Comparison of ENCODE assay signal across 23 mouse cellular contexts in the genomic region with DNA sequence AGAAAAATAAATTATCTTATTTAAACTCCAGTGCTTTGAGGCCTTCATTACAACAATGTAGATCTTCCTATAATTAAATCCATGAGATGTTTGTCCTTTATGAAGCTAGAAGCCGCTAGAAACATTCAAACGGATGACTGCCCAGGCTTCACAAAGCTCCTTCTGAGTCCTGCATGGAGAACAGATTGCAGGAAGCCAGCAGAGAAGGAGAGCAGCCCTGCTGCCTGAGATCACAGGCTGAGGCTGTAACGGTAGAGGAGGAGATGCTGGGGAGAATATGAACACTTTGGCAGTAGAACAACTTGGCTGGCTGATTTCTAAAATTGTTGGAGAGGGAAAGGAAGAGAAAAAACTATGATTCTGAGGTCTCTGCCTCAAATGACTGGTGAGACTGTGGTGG. TPM values are rescaled to one million over a fixed set of nuclear protein-coding genes. Genes with fewer than 3 reads are reported as not detected.
DNase-seq lines count a peak whose midpoint lies in the region; ATAC-seq lines count a peak whose summit lies in the region.
"Had no signal": no experiment of that assay in that cellular context is flagged by ENCODE, and none has a peak within 500 bp of the region (broad histone marks: within the 10 kb centered on the region; RNA-seq: fewer than 3 reads in every experiment).

No protein-coding gene starts in this region.

- no peaks in the 10 kb centered on the region for H3K36me3 ChIP-seq in forebrain, embryonic 16.5 days (ENCODE audit: control insufficient read depth, insufficient read depth)
- H3K36me3 ChIP-seq in forebrain, embryonic 13.5 days (ENCODE audit: poor library complexity, severe bottlenecking): no peaks in the 10 kb centered on the region
- H3K36me3 ChIP-seq: embryonic facial prominence, embryonic 13.5 days; hindbrain, embryonic 10.5 days; limb, embryonic 15.5 days; midbrain, embryonic 12.5 days had no signal

- no peak overlapping the region for H3K4me2 ChIP-seq in forebrain, embryonic 16.5 days (ENCODE audit: low read length)
- H3K4me2 ChIP-seq in forebrain, embryonic 13.5 days: no peak overlapping the region
- H3K4me2 ChIP-seq: embryonic facial prominence, embryonic 13.5 days; heart, embryonic 11.5 days; limb, embryonic 15.5 days; lung, embryonic 14.5 days; midbrain, embryonic 12.5 days had no signal

- H3K9me3 ChIP-seq in forebrain, embryonic 16.5 days (ENCODE audit: control insufficient read depth, low read length): no peaks in the 10 kb centered on the region
- no peaks in the 10 kb centered on the region for H3K9me3 ChIP-seq in forebrain, embryonic 13.5 days (replicated peaks)
- H3K9me3 ChIP-seq: embryonic facial prominence, embryonic 13.5 days; hindbrain, embryonic 10.5 days; limb, embryonic 15.5 days; midbrain, embryonic 12.5 days had no signal

- 0 out of 2 replicates have a peak overlapping the region, but pooled peaks have one; percentile 36 for H3K9ac ChIP-seq in forebrain, embryonic 16.5 days (replicated peaks; ENCODE audit: low read depth, low read length)
- H3K9ac ChIP-seq in forebrain, embryonic 13.5 days: no peak overlapping the region
- H3K9ac ChIP-seq: embryonic facial prominence, embryonic 13.5 days; limb, embryonic 15.5 days; liver, embryonic 14.5 days; lung, embryonic 14.5 days; midbrain, embryonic 12.5 days had no signal

- peak overlapping the region; percentile 42; the same call in 1 of the 2 replicates for H3K27ac ChIP-seq in forebrain, embryonic 16.5 days (ENCODE audit: low read length)
- no peak overlapping the region for H3K27ac ChIP-seq in forebrain, embryonic 13.5 days
- H3K27ac ChIP-seq: embryonic facial prominence, embryonic 13.5 days; gastrocnemius, adult 2 months; hindbrain, embryonic 10.5 days; limb, embryonic 15.5 days; liver, embryonic 14.5 days; midbrain, embryonic 12.5 days had no signal

- no peak overlapping the region for H3K4me3 ChIP-seq in forebrain, embryonic 16.5 days (replicated peaks; ENCODE audit: low read length)
- no peak overlapping the region for H3K4me3 ChIP-seq in forebrain, embryonic 13.5 days
- H3K4me3 ChIP-seq: embryonic facial prominence, embryonic 13.5 days; erythroblast, embryonic 14.5 days; gastrocnemius, adult 2 months; hindbrain, embryonic 10.5 days; limb, embryonic 15.5 days; midbrain, embryonic 12.5 days had no signal

- DNase-seq in layer of hippocampus, adult 18-20 months (ENCODE audit: low spot score in 2 of 2): peak; percentile 29 to 43
- DNase-seq in layer of hippocampus, adult 9-10 months (ENCODE audit: low spot score): no peak
- DNase-seq in right cerebral cortex, postnatal 10 days (ENCODE audit: low spot score in 2 of 2): peak; percentile 43 to 67
- DNase-seq in right cerebral cortex, postnatal 4 days: no peak
- DNase-seq in right cerebral cortex, postnatal 25 days: peak; percentile 45
- DNase-seq in adrenal gland, postnatal 36 days: no peak
- DNase-seq: adrenal gland, adult 2 months; B cell, adult 2 months; cerebellum, adult 9-11 months; embryo, embryonic 11 days; gastrocnemius, adult 2 months; kidney, postnatal 25 days; lung, embryonic 14.5 days had no signal

- WGBS in forebrain, embryonic 16.5 days: 56% methylated on average over 3 of the region's 3 CpGs
- 66% methylated on average over 3 of the region's 3 CpGs for WGBS in forebrain, embryonic 13.5 days

- H3K4me1 ChIP-seq in forebrain, embryonic 16.5 days (replicated peaks; ENCODE audit: control insufficient read depth, insufficient read depth, low read length): no peaks in the 10 kb centered on the region
- peaks cover 5% of the 10 kb centered on the region; the same call in 1 of the 2 replicates for H3K4me1 ChIP-seq in forebrain, embryonic 13.5 days
- H3K4me1 ChIP-seq: embryonic facial prominence, embryonic 13.5 days; limb, embryonic 15.5 days; midbrain, embryonic 12.5 days had no signal

- ATAC-seq in forebrain, embryonic 16.5 days: no peak
- no peak for ATAC-seq in forebrain, embryonic 13.5 days
- ATAC-seq: intestine, postnatal 0 days had no signal

- no peaks in the 10 kb centered on the region for H3K27me3 ChIP-seq in forebrain, embryonic 16.5 days (replicated peaks; ENCODE audit: control insufficient read depth, insufficient read depth, low read length)
- no peaks in the 10 kb centered on the region for H3K27me3 ChIP-seq in forebrain, embryonic 13.5 days
- H3K27me3 ChIP-seq: embryonic facial prominence, embryonic 13.5 days; limb, embryonic 15.5 days; midbrain, embryonic 12.5 days had no signal

RNA-seq across cellular contexts. Expression of gene Tada1, which starts 48.1 kb away (rescaled TPM):
- 106 and 112 TPM in 2 replicates for polyA plus RNA-seq in forebrain, embryonic 16.5 days (2015; fragmentation: Nextera tagmentation; extraction: Ambion mirVana)
- 80.8 and 84.6 TPM in 2 replicates for polyA plus RNA-seq in forebrain, embryonic 13.5 days (2015; fragmentation: Nextera tagmentation; extraction: Ambion mirVana)
- 10 to 100 TPM; 36.6 to 36.9 TPM for total RNA-seq in layer of hippocampus, adult 18-20 months (2021)
- total RNA-seq in adrenal gland, postnatal 36 days (2021): 10 to 100 TPM; 17.5 to 20.3 TPM

Comparison
In these comparisons a context has a peak if more than half of its experiments do, and no peak if none do; other contexts are left out.
1. DNase-seq: peak in layer of hippocampus, adult 18-20 months (2 of 2), right cerebral cortex, postnatal 10 days (2 of 2) and right cerebral cortex, postnatal 25 days (single experiment); none in layer of hippocampus, adult 9-10 months (single experiment), right cerebral cortex, postnatal 4 days (single experiment) and adrenal gland, postnatal 36 days (0 of 2).